Mouse (Mus musculus): ENCODE results near the gene Itgb2.

The Itgb2 gene

GRCm38 (mm10) chr10:77553285-77553684 lies 23.2 kb downstream of the Itgb2 start:
- no peak for DNase-seq

- DNase-seq, result no peak
Observed at GRCm38 (mm10) chr10:77554918-77555317, 24.9 kb downstream of the Itgb2 start.

GRCm38 (mm10) chr10:77556631-77557030 lies 26.6 kb downstream of the Itgb2 start:
- no peak for DNase-seq

DNA sequence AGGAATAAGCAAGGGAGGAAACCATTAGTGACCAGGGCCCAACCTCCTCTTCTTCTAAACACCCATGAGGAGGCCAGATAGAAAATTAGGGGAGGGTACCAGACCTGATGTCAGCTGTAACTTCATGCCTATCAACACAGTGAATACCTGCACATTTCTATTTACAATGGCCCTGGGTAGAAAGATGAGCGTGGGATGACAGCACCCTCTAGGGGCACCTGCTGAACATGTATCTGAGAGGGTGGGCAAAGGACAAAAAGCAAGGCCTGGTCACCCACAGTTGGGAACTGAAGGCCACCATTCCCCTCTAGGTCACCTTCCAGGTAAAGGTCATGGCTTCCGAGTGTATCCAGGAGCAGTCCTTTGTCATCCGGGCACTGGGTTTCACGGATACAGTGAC lies 27.6 kb downstream of the Itgb2 start:
- DNase-seq, result peak; percentile 68 to 69

DNA sequence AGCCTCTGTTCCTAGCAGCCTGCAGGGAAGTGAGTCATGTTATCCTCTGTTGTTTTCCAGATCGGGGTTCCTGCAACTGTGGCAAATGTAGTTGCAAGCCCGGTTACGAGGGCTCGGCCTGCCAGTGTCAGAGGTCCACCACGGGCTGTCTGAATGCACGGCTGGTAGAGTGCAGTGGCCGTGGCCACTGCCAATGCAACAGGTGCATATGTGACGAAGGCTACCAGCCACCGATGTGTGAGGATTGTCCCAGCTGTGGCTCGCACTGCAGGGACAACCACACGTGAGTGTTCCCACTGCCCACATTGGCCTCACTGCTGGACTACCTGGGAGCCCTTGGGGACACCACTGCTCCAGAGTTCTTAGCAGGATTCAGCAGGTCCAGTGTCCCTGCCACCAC lies 30.0 kb downstream of the Itgb2 start:
- no peak for DNase-seq

DNA sequence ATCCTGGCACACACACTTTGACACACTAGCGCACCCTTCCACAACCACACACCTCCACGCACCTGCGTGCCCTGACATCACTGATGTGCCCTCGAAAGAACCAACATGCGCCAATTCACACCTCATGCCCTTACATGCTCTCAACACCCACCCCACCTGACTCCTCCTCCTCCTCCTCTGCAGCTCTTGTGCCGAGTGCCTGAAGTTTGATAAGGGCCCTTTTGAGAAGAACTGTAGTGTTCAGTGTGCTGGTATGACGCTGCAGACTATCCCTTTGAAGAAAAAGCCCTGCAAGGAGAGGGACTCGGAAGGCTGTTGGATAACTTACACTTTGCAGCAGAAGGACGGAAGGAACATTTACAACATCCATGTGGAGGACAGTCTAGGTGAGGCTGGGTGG lies 30.8 kb downstream of the Itgb2 start:
- DNase-seq, result no peak

DNA sequence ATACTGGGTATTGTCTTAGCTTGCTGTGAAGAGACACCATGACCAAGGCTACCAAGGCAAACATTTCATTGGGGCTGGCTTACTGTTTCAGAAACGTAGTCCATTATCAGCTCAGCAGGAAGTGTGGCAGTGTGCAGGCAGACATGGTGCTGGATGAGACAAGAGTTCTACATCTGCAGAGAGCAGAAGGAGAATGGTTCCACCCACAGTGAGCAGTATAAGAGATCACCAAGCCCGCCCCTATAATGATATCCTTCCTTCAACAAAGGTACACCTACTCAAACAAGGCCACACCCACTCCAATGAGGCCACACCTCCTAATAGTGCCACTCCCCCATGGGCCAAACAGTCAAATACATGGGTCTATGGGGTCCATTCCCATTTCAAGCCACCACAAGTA lies 31.5 kb downstream of the Itgb2 start:
- no peak for DNase-seq

- no peak for DNase-seq
Observed at GRCm38 (mm10) chr10:77565005-77565404, 35.0 kb downstream of the Itgb2 start.

DNA sequence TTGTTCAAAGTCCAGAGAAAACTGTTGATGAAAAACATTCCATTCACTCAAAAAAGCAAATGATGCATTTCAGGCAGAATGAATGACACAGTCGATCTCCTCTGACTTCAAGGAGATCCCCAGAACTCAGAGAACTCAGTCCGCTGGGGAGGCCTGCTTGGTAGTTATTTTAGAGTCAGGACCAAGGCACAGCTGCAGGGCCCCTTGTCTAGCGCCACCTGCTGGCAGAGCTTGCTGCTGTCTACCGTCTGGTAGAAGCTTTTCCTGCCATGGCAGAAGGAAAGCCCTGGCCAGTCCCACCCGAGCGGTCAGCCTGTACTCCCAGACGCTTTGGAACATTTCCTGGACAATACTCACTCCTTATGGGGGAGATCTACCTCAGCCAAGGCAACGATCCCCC lies 36.6 kb downstream of the Itgb2 start:
- peak; percentile 95 to 98 for DNase-seq

DNA sequence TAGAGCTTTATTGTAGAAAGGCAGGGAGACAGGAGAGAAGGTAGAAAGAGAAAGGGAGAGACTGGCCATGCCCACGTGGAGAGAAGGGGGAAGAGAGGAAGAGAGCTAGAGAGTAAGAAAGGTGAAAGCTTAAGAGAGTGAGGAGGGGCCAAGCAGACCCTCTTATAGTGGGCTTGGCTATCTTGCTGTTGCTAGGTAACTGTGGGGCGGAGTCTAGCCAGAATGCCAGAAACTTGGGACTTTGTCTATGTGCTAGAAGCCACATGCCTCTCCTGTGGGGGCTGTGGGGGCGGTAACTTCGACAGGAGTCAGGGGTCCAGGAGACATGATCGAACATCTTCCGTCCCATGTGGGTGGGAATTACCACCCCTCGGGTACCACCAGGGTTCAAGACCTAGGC lies 39.4 kb downstream of the Itgb2 start:
- DNase-seq, result no peak

- DNase-seq, result no peak
Observed at GRCm38 (mm10) chr10:77569973-77570658, 40.1 kb downstream of the Itgb2 start.

GRCm38 (mm10) chr10:77572225-77572624 lies 42.2 kb downstream of the Itgb2 start:
- no peak for DNase-seq

- DNase-seq, result no peak
Observed at GRCm38 (mm10) chr10:77573162-77573561, 43.1 kb downstream of the Itgb2 start.

DNA sequence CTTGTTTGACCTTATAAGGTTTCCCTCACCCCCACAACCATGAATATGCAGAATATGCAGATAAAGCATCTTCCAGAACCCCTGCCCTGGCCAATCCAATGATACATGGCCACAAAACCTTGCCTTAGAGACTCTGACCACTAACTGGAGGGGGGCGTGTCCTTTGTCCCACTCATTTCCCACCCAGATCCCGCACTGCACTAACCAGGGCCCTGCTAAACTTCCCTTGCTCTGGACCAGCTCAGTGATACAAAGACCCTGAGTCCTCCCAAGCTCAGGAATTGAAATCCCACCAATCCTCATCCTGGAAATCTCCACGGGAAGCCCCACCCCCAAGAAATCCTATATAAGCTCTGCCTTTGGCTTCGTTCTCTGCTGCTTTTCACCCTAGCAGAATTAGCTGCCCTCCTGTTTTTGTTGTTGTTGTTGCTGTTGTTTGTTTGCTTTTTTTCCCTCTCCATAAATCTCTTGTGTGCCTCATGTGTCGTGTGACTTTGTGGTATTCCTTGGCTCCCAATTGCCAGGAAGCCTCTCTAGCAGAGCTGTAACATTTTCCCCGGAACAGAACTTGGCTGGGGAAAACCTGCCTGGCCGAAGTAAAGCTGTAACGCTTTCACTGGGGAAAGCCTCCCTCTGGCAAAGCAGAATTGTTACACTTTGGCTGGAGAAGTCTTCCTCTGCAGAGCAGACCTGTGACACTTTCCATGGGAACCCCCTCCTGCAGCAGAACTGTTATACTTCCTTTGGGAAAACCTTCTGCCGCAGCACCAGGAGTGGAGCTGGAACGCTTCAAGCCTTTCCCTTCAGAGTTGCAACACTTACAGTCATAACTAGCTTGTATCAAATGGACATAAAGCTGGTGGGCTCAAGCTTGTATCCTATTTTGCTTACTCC lies 50.2 kb downstream of the Itgb2 start:
- DNase-seq, result no peak

DNA sequence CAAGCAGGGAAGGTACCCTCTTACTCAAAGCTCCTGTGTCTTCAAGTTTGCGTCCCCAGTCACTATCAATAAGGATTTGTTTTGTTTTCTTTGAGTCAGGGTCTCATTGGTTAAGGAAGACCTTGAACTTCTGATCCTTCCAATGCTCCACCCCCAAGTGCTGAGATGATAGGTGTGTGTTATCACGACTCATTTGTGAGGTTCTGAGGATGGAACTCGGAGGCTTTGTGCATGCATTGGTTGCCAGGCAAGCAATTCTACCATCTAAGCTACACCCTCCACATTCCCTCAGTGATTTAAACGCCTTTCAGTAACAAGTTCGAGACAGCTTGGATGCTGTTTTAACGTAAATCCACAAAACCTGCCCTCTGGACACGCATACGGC lies 51.0 kb downstream of the Itgb2 start:
- DNase-seq, result no peak

GRCm38 (mm10) chr10:77581408-77582284 lies 51.6 kb downstream of the Itgb2 start, which contains the start of gene Pttg1ip:
Pttg1ip (plus strand) TSS chr10:77581720.
- DNase-seq, result peak; percentile 97 to 99

DNA sequence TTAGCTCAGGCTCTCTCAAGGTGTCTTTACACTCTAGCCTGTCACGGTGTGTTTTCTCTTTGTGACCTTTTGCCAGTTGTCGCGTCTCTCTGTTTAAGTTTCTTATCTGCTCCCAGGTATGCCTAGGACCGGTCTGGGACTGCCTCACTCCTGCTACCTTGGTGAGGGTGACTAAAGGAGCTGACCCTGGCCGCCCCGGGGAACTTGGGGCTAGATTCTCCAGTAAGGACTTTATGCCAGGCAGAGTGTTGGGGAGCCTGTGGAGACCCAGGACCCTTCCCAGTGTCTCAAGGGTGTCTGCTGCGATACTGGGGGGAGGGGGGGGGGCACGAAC lies 52.2 kb downstream of the Itgb2 start:
- DNase-seq, result no peak

DNA sequence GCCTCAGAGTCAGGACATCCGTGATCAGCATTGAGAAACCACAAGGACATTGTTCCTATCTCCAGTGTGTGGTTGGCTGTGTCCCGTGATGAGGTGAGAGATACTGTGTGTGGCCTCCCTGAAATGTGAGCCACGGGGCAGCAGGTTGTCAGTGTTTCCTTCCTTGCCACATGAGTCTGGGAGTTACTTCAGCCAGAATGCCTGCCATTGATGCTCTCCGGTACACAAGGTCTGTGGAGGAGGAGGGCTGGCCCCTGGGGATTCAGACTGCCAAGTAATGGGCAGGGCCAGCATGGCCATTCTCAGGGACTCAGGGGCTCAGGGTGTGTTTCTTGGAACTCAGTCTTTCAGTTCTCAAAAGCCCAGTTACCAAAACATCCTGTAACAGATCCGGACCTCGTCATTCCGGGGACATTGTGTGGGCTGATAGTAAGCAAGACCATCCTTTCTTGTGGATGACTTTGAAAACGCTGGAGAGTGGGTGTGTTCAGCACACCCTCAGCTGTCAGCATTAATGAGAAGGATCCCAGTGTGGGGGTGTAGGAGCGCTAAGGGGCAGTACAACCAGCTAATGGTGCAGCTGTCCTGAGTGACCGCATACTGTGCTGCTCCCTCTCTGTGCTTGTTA lies 53.9 kb downstream of the Itgb2 start:
- no peak for DNase-seq

GRCm38 (mm10) chr10:77586637-77587036 lies 56.6 kb downstream of the Itgb2 start:
- DNase-seq, result no peak

DNA sequence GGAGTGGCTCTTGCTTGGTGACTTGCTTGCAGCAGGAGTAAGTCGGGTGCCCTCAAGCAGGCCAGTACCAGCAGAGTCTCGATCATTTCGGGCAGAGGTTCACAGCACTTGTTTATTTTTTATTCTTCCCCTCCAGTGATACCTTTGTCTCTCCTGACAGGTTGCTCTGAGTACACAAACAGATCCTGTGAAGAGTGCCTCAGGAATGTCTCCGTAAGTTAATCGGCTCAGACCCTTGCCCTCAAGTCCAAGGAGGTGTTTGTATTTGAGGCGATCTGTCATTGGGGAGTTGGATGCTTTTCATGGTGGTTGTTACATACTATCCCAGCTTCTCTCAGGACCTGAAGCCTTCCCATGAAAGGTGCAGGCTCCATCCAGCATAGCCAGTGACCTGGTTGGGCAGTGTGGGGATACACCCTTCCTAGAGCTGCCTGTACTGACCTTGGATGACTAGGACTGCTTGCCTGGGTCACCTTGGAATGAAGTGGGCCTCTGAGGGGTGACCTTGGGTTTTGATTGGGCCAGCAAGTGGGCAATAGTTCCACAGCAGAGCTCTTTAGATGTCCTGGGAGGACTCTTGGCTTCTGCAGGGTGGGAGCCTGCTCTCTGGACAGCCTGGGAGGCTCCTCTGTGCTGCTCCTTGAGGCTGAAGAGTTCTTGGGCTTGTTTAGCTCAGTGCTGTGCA lies 57.2 kb downstream of the Itgb2 start:
- no peak for DNase-seq

- DNase-seq, result no peak
Observed at GRCm38 (mm10) chr10:77588036-77588435, 58.0 kb downstream of the Itgb2 start.

DNA sequence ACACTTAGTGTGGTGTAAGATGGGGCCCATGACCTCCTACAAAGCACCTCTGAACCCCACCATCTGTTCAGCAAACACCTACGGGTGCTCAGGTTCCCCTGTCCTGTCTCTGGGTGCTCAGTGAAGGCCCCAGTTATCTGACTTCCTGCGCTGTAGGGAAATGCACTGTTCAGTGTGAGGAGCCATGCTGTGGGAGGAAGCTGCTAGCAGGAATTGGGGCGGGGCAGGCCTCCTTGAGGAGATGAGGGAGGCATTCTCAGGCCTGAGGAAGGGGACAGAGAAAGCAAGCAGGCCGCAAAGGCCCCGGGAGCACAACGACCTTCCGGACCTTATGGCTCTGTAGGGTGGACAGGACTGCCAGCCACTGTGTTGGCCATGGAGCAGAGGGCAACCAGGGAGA lies 59.1 kb downstream of the Itgb2 start:
- no peak for DNase-seq

All from cerebellum, postnatal 10 days (tissue).